Mouse (Mus musculus) retina, adult 2 months (tissue): ENCODE data around the gene Lmbr1.
A peak's percentile ranks its signal among the peaks of the same experiment; 100 is the strongest.

ENCODE experiments used
- DNase-seq: peaks from one replicate; pipeline ENCODE4 v3.0.0-alpha.2; 2012; ENCODE audit warnings: low read depth, low spot score

Lmbr1 gene

GRCm38 (mm10) chr5:29253876-29254275 lies 124.3 kb downstream of the Lmbr1 start:
- no peak for DNase-seq

- DNase-seq: no peak
Observed at GRCm38 (mm10) chr5:29251496-29251873, 126.7 kb downstream of the Lmbr1 start.

- peak; percentile 8 for DNase-seq
Observed at GRCm38 (mm10) chr5:29250795-29251495, 127.2 kb downstream of the Lmbr1 start.

GRCm38 (mm10) chr5:29244769-29245168 lies 133.4 kb downstream of the Lmbr1 start:
- no peak for DNase-seq

GRCm38 (mm10) chr5:29238379-29238778 lies 139.8 kb downstream of the Lmbr1 start:
- DNase-seq: no peak

GRCm38 (mm10) chr5:29230481-29230880 lies 147.7 kb downstream of the Lmbr1 start:
- DNase-seq: no peak

GRCm38 (mm10) chr5:29224089-29224488 lies 154.1 kb downstream of the Lmbr1 start:
- DNase-seq: no peak

- no peak for DNase-seq
Observed at GRCm38 (mm10) chr5:29217997-29218396, 160.2 kb downstream of the Lmbr1 start.

GRCm38 (mm10) chr5:29211980-29212555 lies 166.1 kb downstream of the Lmbr1 start:
- DNase-seq: no peak

GRCm38 (mm10) chr5:29205690-29206089 lies 172.5 kb downstream of the Lmbr1 start:
- no peak for DNase-seq

GRCm38 (mm10) chr5:29199868-29200267 lies 178.3 kb downstream of the Lmbr1 start:
- DNase-seq: no peak

GRCm38 (mm10) chr5:29198960-29199488 lies 179.2 kb downstream of the Lmbr1 start:
- DNase-seq: no peak

- DNase-seq: no peak
Observed at GRCm38 (mm10) chr5:29197187-29197586, 181.0 kb downstream of the Lmbr1 start.

- DNase-seq: no peak
Observed at GRCm38 (mm10) chr5:29196264-29196658, 181.9 kb downstream of the Lmbr1 start.

- peak; percentile 85 for DNase-seq
Observed at GRCm38 (mm10) chr5:29195570-29196263, 182.5 kb downstream of the Lmbr1 start, which contains the start of gene Rnf32. Gene Rnf32, plus strand, starts transcription at chr5:29195992.

GRCm38 (mm10) chr5:29195231-29195569 lies 183.0 kb downstream of the Lmbr1 start:
- no peak for DNase-seq

- no peak for DNase-seq
Observed at GRCm38 (mm10) chr5:29186798-29187197, 191.4 kb downstream of the Lmbr1 start.
